Mouse (Mus musculus): ENCODE measurements around the gene Tmem158.

DNA sequence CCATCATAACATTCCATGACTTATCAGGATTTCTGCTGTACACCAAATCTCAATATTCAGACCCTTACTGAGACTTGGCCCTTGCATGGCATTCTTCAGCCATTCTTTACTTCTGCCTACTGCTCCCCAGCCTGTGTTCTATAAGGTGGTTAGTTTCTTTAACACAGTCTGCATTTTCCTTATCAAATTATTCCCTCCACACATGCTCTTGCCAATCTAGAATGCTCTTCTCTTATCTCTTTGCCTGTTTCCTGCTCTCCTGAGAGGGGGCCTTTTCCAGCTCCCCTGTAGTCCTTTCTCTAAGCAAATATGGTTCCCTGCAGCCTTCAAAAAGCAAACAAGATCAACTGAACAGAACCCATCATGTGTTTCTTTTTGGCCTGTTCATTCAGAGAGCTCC is 20.2 kb upstream of the Tmem158 start:
- no peak for TF ChIP-seq CTCF (IDR thresholded peaks at IDR 0.05; ENCODE audit: low read depth)
- TF ChIP-seq EP300 (IDR thresholded peaks at IDR 0.05; ENCODE audit: low read depth), result no peak

Data from liver, embryonic 14.5 days (tissue).